ENCODE assay signal across 8 mouse cellular contexts in the genomic region with DNA sequence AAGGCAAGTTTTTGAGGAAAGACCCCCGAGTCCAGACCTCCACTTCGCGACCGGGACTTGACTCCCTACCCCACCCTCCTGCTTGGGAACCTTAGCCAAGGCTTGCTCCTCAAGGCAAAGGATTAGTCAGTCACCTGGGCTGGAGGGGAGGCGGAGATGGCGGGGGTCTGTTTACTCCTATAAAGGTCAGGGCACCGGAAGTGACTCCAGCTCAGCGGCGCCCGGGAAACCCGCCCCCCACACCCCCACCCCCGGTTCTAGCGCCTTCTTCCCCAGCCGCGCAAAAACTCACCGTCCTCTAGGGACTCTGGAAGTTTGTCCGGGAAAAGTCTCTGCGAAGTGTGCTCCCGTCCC. TPM values are rescaled to one million over a fixed set of nuclear protein-coding genes. Genes with fewer than 3 reads are reported as not detected.
DNase-seq lines count a peak whose midpoint lies in the region; ATAC-seq and TF ChIP-seq lines count a peak whose summit lies in the region.

No protein-coding gene starts in this region.

- intact Hi-C loops in left cerebral cortex, adult 2 months (cut with DNase I): no loop called here
- intact Hi-C loops in left cerebral cortex, postnatal 36 days (cut with DNase I): no loop called here

- ATAC-seq in intestine, embryonic 14.5 days (replicated peaks; ENCODE audit: low FRiP score, low TSS enrichment, low read depth): peak; percentile 10; the same call in 1 of the 2 replicates
- peak; percentile 21; the same call in 1 of the 2 replicates for ATAC-seq in neural tube, embryonic 13.5 days (ENCODE audit: low read depth)

- H3K4me2 ChIP-seq in intestine, embryonic 14.5 days (ENCODE audit: low read length): peak overlapping the region; percentile 97
- H3K4me2 ChIP-seq in neural tube, embryonic 13.5 days: peak overlapping the region; percentile 88

- peak overlapping the region; percentile 51 for H3K9ac ChIP-seq in intestine, embryonic 14.5 days (ENCODE audit: low read length)
- peak overlapping the region; percentile 66 for H3K9ac ChIP-seq in neural tube, embryonic 13.5 days

- no peak for TF ChIP-seq CTCF in left cerebral cortex, adult 2 months (IDR thresholded peaks at IDR 0.05)

- H3K4me1 ChIP-seq in embryonic facial prominence, embryonic 10.5 days: peaks cover 55% of the 10 kb centered on the region
- peaks cover 14% of the 10 kb centered on the region for H3K4me1 ChIP-seq in intestine, embryonic 14.5 days (replicated peaks; ENCODE audit: control insufficient read depth, insufficient read depth, low read length)
- H3K4me1 ChIP-seq in neural tube, embryonic 13.5 days (replicated peaks): peaks cover 40% of the 10 kb centered on the region

- H3K27me3 ChIP-seq in embryonic facial prominence, embryonic 10.5 days (replicated peaks; ENCODE audit: low read depth, poor library complexity, severe bottlenecking): peaks cover 70% of the 10 kb centered on the region
- H3K27me3 ChIP-seq in intestine, embryonic 14.5 days (replicated peaks; ENCODE audit: control insufficient read depth, insufficient read depth, low read length): 0 out of 2 replicates have a peak, but pooled peaks cover 17% of the 10 kb centered on the region
- peaks cover 52% of the 10 kb centered on the region for H3K27me3 ChIP-seq in neural tube, embryonic 13.5 days

- peak overlapping the region; percentile 58 for H3K4me3 ChIP-seq in left cerebral cortex, adult 2 months
- H3K4me3 ChIP-seq in embryonic facial prominence, embryonic 10.5 days: peak overlapping the region; percentile 72
- peak overlapping the region; percentile 66 for H3K4me3 ChIP-seq in intestine, embryonic 14.5 days (ENCODE audit: low read depth, low read length)
- H3K4me3 ChIP-seq in neural tube, embryonic 13.5 days: peak overlapping the region; percentile 63

- WGBS in embryonic facial prominence, embryonic 10.5 days: under 1% methylated on average over 19 of the region's 19 CpGs
- WGBS in intestine, embryonic 14.5 days: 3% methylated on average over 19 of the region's 19 CpGs
- WGBS in neural tube, embryonic 13.5 days: 2% methylated on average over 18 of the region's 19 CpGs

- peak overlapping the region; percentile 2; the same call in 1 of the 2 replicates for H3K27ac ChIP-seq in left cerebral cortex, adult 2 months
- H3K27ac ChIP-seq in embryonic facial prominence, embryonic 10.5 days (replicated peaks): peak overlapping the region; percentile 82
- H3K27ac ChIP-seq in intestine, embryonic 14.5 days (ENCODE audit: low read depth): no peak overlapping the region
- H3K27ac ChIP-seq in neural tube, embryonic 13.5 days (replicated peaks): no peak overlapping the region

- H3K36me3 ChIP-seq in embryonic facial prominence, embryonic 10.5 days (replicated peaks): 0 out of 2 replicates have a peak, but pooled peaks cover 6% of the 10 kb centered on the region
- H3K36me3 ChIP-seq in intestine, embryonic 14.5 days (ENCODE audit: control insufficient read depth, insufficient read depth, low read length): peaks cover 3% of the 10 kb centered on the region; the same call in 1 of the 2 replicates
- H3K36me3 ChIP-seq in neural tube, embryonic 13.5 days: no peaks in the 10 kb centered on the region

- H3K9me3 ChIP-seq in embryonic facial prominence, embryonic 10.5 days: no peaks in the 10 kb centered on the region
- H3K9me3 ChIP-seq in intestine, embryonic 14.5 days (ENCODE audit: control insufficient read depth, low read length): no peaks in the 10 kb centered on the region
- no peaks in the 10 kb centered on the region for H3K9me3 ChIP-seq in neural tube, embryonic 13.5 days

- DNase-seq in left cerebral cortex, adult 2 months (ENCODE audit: extremely low spot score in 1 of 2, low spot score in 2 of 2): no peak
- no peak for DNase-seq in left cerebral cortex, adult 9 months (ENCODE audit: low spot score in 2 of 2)
- no peak for DNase-seq in embryonic facial prominence, embryonic 10.5 days (ENCODE audit: low spot score)
- no peak for DNase-seq in intestine, embryonic 14.5 days (ENCODE audit: low spot score)
- no peak for DNase-seq in left cerebral cortex, postnatal 36 days (ENCODE audit: low spot score in 2 of 2)
- DNase-seq in frontal cortex, postnatal 10 days (ENCODE audit: low spot score in 2 of 2): no peak
- no peak for DNase-seq in kidney, postnatal 36 days

RNA-seq across cellular contexts. Expression of a gene that starts 0.4 kb away (rescaled TPM):
- total RNA-seq in left cerebral cortex, adult 2 months (2021): 1 to 10 TPM; 3.8 to 5.0 TPM
- polyA plus RNA-seq in embryonic facial prominence, embryonic 10.5 days (2016; fragmentation: Nextera tagmentation; extraction: Ambion mirVana): 11.3 and 13.0 TPM in 2 replicates
- polyA plus RNA-seq in intestine, embryonic 14.5 days (2014; fragmentation: Nextera tagmentation; extraction: Ambion mirVana): 7.8 and 9.5 TPM in 2 replicates
- polyA plus RNA-seq in neural tube, embryonic 13.5 days (2015; fragmentation: Nextera tagmentation; extraction: Ambion mirVana): 5.9 TPM in 2 replicates
- total RNA-seq in left cerebral cortex, postnatal 36 days (2021): 1 to 10 TPM; 3.3 to 6.3 TPM

RNA-seq across cellular contexts. Expression of a gene that starts 50.6 kb away (rescaled TPM):
- total RNA-seq in left cerebral cortex, adult 2 months (2021): 100 to 1,000 TPM; 436 to 471 TPM
- 938 and 966 TPM in 2 replicates for polyA plus RNA-seq in embryonic facial prominence, embryonic 10.5 days (2016; fragmentation: Nextera tagmentation; extraction: Ambion mirVana)
- 743 and 772 TPM in 2 replicates for polyA plus RNA-seq in intestine, embryonic 14.5 days (2014; fragmentation: Nextera tagmentation; extraction: Ambion mirVana)
- 1,170 and 1,204 TPM in 2 replicates for polyA plus RNA-seq in neural tube, embryonic 13.5 days (2015; fragmentation: Nextera tagmentation; extraction: Ambion mirVana)
- total RNA-seq in left cerebral cortex, postnatal 36 days (2021): 100 to 1,000 TPM; 453 to 466 TPM

Comparison
In these comparisons a context has a peak if more than half of its experiments do, and no peak if none do; other contexts are left out.
1. H3K27ac ChIP-seq: peak in left cerebral cortex, adult 2 months (single experiment) and embryonic facial prominence, embryonic 10.5 days (single experiment); none in intestine, embryonic 14.5 days (single experiment) and neural tube, embryonic 13.5 days (single experiment).
2. Peak in every context shown above with its lines, with median percentiles within 50 percentile points of each other: H3K4me3 ChIP-seq.